Mouse (Mus musculus) kidney, adult 9 months (tissue): ENCODE results near the gene Aif1.

Source experiments
- DNase-seq: peaks from one replicate; pipeline ENCODE4 v3.0.0; 2022

The Aif1 gene

GRCm38 (mm10) chr17:35194844-35195630 is 19.2 kb upstream of the Aif1 start:
- no peak for DNase-seq

- no peak for DNase-seq
Observed at GRCm38 (mm10) chr17:35193881-35194843, 18.3 kb upstream of the Aif1 start, which contains the start of gene Ltb. TSS of gene Ltb (plus strand) at chr17:35194439.

- no peak for DNase-seq
Observed at GRCm38 (mm10) chr17:35192924-35193323, 17.1 kb upstream of the Aif1 start.

- no peak for DNase-seq
Observed at GRCm38 (mm10) chr17:35191723-35192122, 15.9 kb upstream of the Aif1 start.

- no peak for DNase-seq
Observed at GRCm38 (mm10) chr17:35190096-35190495, 14.2 kb upstream of the Aif1 start.

GRCm38 (mm10) chr17:35189186-35189585 is 13.3 kb upstream of the Aif1 start:
- no peak for DNase-seq

- no peak for DNase-seq
Observed at GRCm38 (mm10) chr17:35187959-35188610, 12.2 kb upstream of the Aif1 start, which contains the start of gene Lst1. TSS of gene Lst1 (minus strand) at chr17:35188439.

GRCm38 (mm10) chr17:35187345-35187744 is 11.5 kb upstream of the Aif1 start:
- no peak for DNase-seq

GRCm38 (mm10) chr17:35186681-35187080 is 10.8 kb upstream of the Aif1 start:
- DNase-seq, result no peak

- DNase-seq, result peak; percentile 74
Observed at GRCm38 (mm10) chr17:35185639-35186611, 10.1 kb upstream of the Aif1 start.

- no peak for DNase-seq
Observed at GRCm38 (mm10) chr17:35180093-35180492, 4.2 kb upstream of the Aif1 start.

- DNase-seq, result peak; percentile 82
Observed at GRCm38 (mm10) chr17:35178528-35178927, 2.7 kb upstream of the Aif1 start.

GRCm38 (mm10) chr17:35175382-35175781 is 486 bp downstream of the Aif1 start:
- no peak for DNase-seq

GRCm38 (mm10) chr17:35174201-35174977 is 1.5 kb downstream of the Aif1 start:
- no peak for DNase-seq

GRCm38 (mm10) chr17:35173329-35173728 is 2.5 kb downstream of the Aif1 start:
- no peak for DNase-seq

GRCm38 (mm10) chr17:35172445-35173234 is 3.2 kb downstream of the Aif1 start:
- DNase-seq, result no peak

- peak; percentile 51 for DNase-seq
Observed at GRCm38 (mm10) chr17:35168541-35169207, 7.2 kb downstream of the Aif1 start.

GRCm38 (mm10) chr17:35167794-35168193 is 8.1 kb downstream of the Aif1 start:
- no peak for DNase-seq

GRCm38 (mm10) chr17:35166352-35167035 is 9.4 kb downstream of the Aif1 start:
- DNase-seq, result peak; percentile 88
